Mouse (Mus musculus) cerebellum, adult 18-20 months (tissue): ENCODE results near the gene Rif1.
"Not testable (repeated sequence)": the region's sequence is repeated elsewhere in the genome, so short reads cannot be mapped to it uniquely, and the experiment has no call there.

Experiments used
- DNase-seq, 2 experiments: peaks; one replicate each; pipeline ENCODE4 v3.0.0; 2021

Gene Rif1

DNA sequence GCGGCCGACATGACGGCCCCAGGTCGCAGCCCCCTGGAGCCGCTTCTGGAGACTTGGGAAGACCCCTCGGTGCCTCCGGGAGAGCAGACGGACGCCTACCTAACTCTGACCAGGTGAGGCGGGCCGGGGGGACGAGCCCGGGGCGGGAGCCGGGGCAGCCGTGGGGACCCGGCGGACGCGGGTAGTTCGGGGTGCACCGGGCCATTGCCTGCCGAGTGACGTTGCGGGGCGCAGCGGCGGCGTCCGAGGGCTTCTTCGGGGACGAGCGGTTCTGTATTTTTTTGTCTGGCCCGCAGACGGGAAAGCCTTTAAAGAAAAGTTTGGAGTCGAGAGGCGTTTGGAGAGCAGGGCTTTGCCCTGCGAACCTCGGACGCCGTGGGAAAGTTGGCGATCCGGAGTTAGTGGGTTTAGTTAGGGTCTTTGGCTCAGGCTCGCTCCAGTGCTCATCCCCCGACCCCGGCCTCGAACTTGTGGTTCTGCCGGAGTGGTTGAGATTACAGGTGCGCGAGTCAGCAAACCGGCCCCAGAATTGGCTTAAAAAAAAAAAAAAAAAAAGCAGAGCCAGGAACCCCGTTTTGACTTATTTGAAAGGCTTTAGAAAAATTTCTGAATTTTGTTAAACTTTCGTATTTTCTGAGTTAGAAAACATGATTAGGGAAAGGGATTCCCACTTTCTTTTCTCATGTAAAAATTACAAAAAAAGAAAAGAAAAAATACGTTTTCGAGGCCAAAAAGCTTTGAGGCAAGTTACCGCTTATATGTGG, 691 bp downstream of the Rif1 start:
- peak in 1 of 2 experiments; percentile 45 for DNase-seq

DNA sequence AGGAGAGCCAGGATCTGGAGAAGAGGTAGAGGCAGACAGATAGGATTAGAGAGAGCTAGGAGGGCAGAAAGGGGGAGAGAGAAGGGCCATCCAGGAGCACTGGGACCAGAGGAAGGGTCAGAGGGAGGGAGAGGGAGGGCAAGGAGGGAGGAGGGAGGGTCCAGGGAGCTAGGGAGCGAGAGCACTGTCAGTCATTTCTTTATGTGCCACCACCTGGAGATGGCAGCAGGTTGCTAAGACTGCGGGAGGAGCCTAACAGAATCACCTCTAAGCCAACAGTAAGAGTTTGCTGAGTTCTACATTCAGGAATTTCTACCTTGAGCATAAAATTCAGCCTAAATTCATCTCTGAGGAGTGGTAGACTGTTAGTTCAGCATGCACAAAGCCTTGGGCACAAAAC, 6.0 kb downstream of the Rif1 start:
- peak; percentile 33 to 38 for DNase-seq

DNA sequence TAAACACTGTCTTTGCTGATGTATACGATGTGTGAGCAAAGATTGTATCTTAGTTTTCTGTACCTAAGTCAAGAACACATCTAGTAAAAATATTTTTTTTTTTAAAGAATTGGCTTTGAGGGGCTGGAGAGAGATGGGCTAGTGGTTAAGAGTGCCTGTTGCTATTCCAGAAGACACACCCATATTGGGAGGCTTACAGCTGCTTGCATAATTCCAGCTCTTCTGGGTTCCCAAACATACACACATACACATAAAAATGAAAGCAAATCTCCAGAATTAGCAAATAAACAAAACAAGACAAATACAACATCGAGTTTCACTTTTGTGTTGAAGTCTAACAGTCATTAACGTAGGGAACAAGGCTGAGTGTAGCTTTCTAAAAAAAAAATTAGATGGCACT, 11.4 kb downstream of the Rif1 start:
- DNase-seq = no peak

DNA sequence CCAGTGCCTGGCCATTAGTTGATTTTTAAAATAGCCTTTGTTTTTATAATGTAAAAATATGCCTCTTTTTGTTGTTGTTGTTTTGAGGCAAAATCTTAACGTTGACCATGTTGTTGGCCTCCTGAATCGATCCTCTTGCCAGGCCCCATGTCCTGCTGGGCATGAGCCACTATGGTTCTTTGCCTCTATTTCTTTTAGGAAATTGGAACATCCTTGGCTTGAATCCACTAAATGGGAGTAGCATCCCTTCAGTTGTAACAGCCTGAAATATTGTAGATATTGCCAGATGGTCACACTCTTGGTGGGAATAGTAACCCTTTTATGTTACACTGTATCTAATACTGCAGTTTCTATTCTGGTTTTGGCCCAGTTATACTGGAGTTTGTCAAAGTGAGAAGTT, 11.9 kb downstream of the Rif1 start:
- DNase-seq = peak; percentile 74 to 80

DNA sequence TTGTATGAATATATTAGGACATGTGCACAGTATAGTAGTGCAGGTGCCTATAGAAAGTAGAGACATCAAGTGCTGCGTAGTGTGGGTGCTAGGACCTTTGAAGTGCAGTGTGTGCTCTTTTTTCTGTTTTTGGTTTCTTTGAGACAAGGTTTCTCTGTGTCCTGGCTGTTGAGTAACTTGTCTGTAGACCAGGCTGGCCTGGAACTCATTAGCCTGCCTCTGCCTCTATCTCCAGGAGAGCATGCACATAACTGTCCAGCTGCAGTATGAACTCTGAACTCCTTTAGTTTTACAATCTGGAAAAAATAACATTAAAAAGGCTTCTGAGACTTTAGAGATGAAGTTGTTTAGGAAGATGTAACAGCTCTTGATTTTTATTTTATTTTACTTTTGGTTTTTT, 41.5 kb downstream of the Rif1 start:
- no peak for DNase-seq

DNA sequence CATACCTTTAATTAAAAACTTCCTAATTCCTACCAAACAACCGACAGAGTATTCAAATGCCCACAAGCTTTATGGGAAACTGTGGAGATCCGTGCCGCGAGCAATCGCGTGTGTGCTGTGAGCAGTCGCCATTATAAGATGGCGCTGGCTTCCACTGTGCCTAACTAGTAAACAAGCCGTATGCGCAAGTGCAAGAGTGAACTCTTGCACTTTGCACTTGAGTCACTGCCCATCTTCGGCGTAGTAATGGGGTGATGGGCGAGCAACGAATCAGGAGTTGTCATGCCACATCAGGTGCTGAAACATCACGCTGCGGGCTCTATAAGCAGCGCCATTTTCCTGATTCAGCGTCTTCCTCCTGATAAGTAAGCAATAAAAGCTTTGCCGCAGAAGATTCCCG, 58.7 kb downstream of the Rif1 start:
- DNase-seq = not testable (repeated sequence)

DNA sequence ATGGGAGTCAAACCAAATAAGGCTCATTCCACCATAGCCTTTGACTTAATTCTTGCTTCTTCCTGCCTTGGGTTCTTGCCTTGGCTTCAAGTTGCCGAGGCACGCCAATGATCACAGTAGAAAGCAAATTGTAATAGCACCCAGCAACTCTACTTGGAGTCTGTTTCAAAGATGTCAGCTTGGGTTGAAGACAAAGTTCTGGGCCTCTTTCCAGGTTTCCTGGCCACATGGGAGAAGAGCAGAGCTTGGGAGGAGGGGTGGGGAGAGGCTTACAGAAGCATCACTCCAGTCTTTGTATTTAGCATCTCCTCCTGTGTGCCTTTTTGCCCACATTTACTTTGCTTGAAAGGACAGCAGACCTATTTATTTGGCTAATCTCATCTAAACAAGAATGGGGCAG, 60.7 kb downstream of the Rif1 start:
- peak in 1 of 2 experiments; percentile 31 for DNase-seq

DNA sequence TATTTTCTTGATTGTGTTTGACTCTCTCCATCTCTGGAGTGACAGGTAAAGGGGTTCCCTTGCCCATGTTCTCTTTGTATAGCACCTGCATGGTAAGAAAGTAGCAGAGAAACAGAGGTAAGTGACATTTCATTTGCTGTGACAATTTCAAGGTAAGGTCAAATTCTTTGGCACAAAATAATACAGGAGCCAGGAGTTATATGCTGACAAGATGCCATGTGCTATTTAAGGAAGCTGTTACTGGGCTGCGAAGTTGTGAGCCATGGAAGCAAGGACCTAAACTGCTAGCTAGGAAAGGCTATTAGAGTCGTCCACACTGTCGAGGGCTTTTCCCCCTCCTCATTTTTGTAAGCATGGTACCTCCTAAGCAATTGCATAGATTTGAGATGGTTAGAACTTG, 80.4 kb downstream of the Rif1 start:
- DNase-seq = no peak

DNA sequence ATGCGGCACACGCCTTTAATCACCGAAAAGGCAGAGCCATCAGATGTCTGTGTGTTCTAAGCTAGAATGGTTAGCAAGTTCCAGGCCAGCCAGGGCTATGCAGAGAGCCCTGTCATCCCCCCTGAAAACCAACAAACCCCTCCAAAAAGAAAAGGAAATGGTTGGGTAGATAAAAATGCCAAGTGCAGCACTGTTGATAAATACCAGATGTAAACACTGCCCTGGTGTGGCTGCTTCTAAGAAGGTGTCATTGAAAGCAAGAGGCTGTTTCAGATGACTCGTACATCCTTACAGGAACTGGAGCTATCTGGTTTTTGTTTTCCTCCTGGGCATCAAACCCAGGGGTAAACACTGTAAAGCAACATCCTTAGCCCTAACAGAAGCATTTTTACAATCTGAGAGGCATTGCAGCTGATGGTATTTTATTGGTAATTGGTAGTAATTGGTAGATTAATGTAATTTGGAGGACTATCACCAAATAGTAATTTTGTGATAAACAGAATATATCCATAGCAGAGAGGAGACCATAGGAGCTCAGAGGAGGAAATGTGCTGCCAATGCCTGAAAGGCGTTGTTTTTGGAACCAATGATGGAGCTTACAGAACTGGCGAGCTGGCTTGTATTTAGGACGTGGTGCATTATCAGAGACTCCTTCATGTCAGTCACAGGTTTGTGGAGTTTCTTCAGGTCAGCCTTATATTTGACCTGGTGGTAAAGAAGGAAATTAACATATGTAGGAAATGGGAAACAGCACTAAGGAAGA, 96.8 kb downstream of the Rif1 start:
- DNase-seq = no peak
